Mouse (Mus musculus) midbrain, embryonic 16.5 days (tissue): ENCODE measurements around the gene Papolg. TPM values are rescaled to one million over a fixed set of nuclear protein-coding genes. Genes with fewer than 3 reads are reported as not detected.

Experiments used
- polyA plus RNA-seq: library from polyadenylated mRNA; unstranded; fragments of >200 nt; fragmentation: Nextera tagmentation; extraction: Ambion mirVana; gene quantifications from 2 replicates; pipeline ENCODE4 v1.2.1, GENCODE M21; 2015

Papolg gene
- polyA plus RNA-seq, 1 experiment from 2014 or later: 21.5 TPM

Other genes with a start within 250 kb of the Papolg start
- gene Pus10, start 229.6 kb downstream of the Papolg start, polyA plus RNA-seq: 11.5 and 12.1 TPM in 2 replicates
- gene Pex13, start 229.3 kb downstream of the Papolg start, polyA plus RNA-seq: 34.1 and 37.0 TPM in 2 replicates
- gene Rel, start 124.3 kb downstream of the Papolg start, polyA plus RNA-seq: 0.39 TPM in 2 replicates
- not detected in 2 replicates for gene A830031A19Rik, start 179.8 kb upstream of the Papolg start, polyA plus RNA-seq
- gene Bcl11a, start 182.8 kb upstream of the Papolg start, polyA plus RNA-seq: 99.8 and 107 TPM in 2 replicates